Mouse (Mus musculus): Measurements from ENCODE around the gene Selenon. TPM values are rescaled to one million over a fixed set of nuclear protein-coding genes. Genes with fewer than 3 reads are reported as not detected.

Gene Selenon
- polyA plus RNA-seq, 1 experiment from 2014 or later = 2.8 TPM

- DNase-seq (no peak), ATAC-seq (no peak)
- H3K9me3 ChIP-seq (ENCODE audit: low read length) = no peaks in the 10 kb centered on the region; the same call in 1 of the 2 replicates
- WGBS (ENCODE audit: insufficient replicate concordance) = 51% methylated on average over 6 of the region's 6 CpGs
- H3K4me1 ChIP-seq (ENCODE audit: insufficient read depth) = peaks cover 55% of the 10 kb centered on the region
- no peaks in the 10 kb centered on the region for H3K27me3 ChIP-seq (ENCODE audit: insufficient read depth, low read length)
- H3K9ac ChIP-seq (replicated peaks) = no peak overlapping the region
- no peaks in the 10 kb centered on the region for H3K36me3 ChIP-seq (replicated peaks; ENCODE audit: insufficient read depth, low read length)
- H3K27ac ChIP-seq (ENCODE audit: low read depth) = no peak overlapping the region
- H3K4me3 ChIP-seq (ENCODE audit: low read depth, low read length) = no peak overlapping the region
- TF ChIP-seq CTCF (IDR thresholded peaks at IDR 0.05; ENCODE audit: low read depth) = no peak
- no peak for TF ChIP-seq EP300 (IDR thresholded peaks at IDR 0.05; ENCODE audit: low read depth)
- H3K4me2 ChIP-seq (ENCODE audit: low read depth, low read length) = no peak overlapping the region
Observed at GRCm38 (mm10) chr4:134491716-134492115, 60.2 kb downstream of the Selenon start.

GRCm38 (mm10) chr4:134489986-134490665, 61.8 kb downstream of the Selenon start:
- Histone ChIP-seq H3K27ac (ENCODE audit: low read depth) (peak overlapping the region; percentile 80), H3K9me3 (ENCODE audit: low read length) (no peaks in the 10 kb centered on the region; the same call in 1 of the 2 replicates), H3K4me3 (ENCODE audit: low read depth, low read length) (no peak overlapping the region), H3K36me3 (replicated peaks; ENCODE audit: insufficient read depth, low read length) (no peaks in the 10 kb centered on the region), H3K9ac (replicated peaks) (no peak overlapping the region), H3K4me1 (ENCODE audit: insufficient read depth) (peaks cover 39% of the 10 kb centered on the region), H3K4me2 (ENCODE audit: low read depth, low read length) (0 out of 2 replicates have a peak overlapping the region, but pooled peaks have one; percentile 38), H3K27me3 (ENCODE audit: insufficient read depth, low read length) (no peaks in the 10 kb centered on the region)
- peak; percentile 52 for ATAC-seq
- WGBS (ENCODE audit: insufficient replicate concordance) = 54% methylated on average over 11 of the region's 11 CpGs
- DNase-seq = no peak
- TF ChIP-seq EP300 (IDR thresholded peaks at IDR 0.05; ENCODE audit: low read depth) (no peak), CTCF (IDR thresholded peaks at IDR 0.05; ENCODE audit: low read depth) (no peak)

GRCm38 (mm10) chr4:134488211-134488610, 63.8 kb downstream of the Selenon start:
- Histone ChIP-seq H3K9ac (replicated peaks) (no peak overlapping the region; the same call in 1 of the 2 replicates), H3K4me3 (ENCODE audit: low read depth, low read length) (no peak overlapping the region), H3K27ac (ENCODE audit: low read depth) (peak overlapping the region; percentile 55), H3K4me2 (ENCODE audit: low read depth, low read length) (no peak overlapping the region), H3K9me3 (ENCODE audit: low read length) (no peaks in the 10 kb centered on the region; the same call in 1 of the 2 replicates), H3K4me1 (ENCODE audit: insufficient read depth) (peaks cover 28% of the 10 kb centered on the region), H3K27me3 (ENCODE audit: insufficient read depth, low read length) (no peaks in the 10 kb centered on the region), H3K36me3 (replicated peaks; ENCODE audit: insufficient read depth, low read length) (no peaks in the 10 kb centered on the region)
- peak; percentile 47 for ATAC-seq
- WGBS (ENCODE audit: insufficient replicate concordance) = 69% methylated on average over 5 of the region's 5 CpGs
- DNase-seq = no peak
- no peak for TF ChIP-seq EP300 (IDR thresholded peaks at IDR 0.05; ENCODE audit: low read depth)
- no peak for TF ChIP-seq CTCF (IDR thresholded peaks at IDR 0.05; ENCODE audit: low read depth)

Small RNAs within 50 kb of the gene (microRNA-seq; reads per million reads assigned to microRNA genes)
- not detected for gene Mir6403

Other genes starting within 250 kb of the Selenon start
- gene Trim63, start 237.0 kb downstream of the Selenon start, polyA plus RNA-seq (2015; fragmentation: Nextera tagmentation; extraction: Ambion mirVana) = 0.34 and 0.69 TPM in 2 replicates
- not detected in 2 replicates for gene Slc30a2, start 209.0 kb downstream of the Selenon start, polyA plus RNA-seq (2015; fragmentation: Nextera tagmentation; extraction: Ambion mirVana)
- gene Extl1, start 168.3 kb downstream of the Selenon start, polyA plus RNA-seq (2015; fragmentation: Nextera tagmentation; extraction: Ambion mirVana) = 0.20 and 0.33 TPM in 2 replicates
- 13.5 and 14.3 TPM in 2 replicates for gene Pafah2, start 155.8 kb downstream of the Selenon start, polyA plus RNA-seq (2015; fragmentation: Nextera tagmentation; extraction: Ambion mirVana)
- 249 and 258 TPM in 2 replicates for gene Stmn1, start 83.8 kb downstream of the Selenon start, polyA plus RNA-seq (2015; fragmentation: Nextera tagmentation; extraction: Ambion mirVana)
- 12.4 and 17.8 TPM in 2 replicates for gene Paqr7, start 55.5 kb downstream of the Selenon start, polyA plus RNA-seq (2015; fragmentation: Nextera tagmentation; extraction: Ambion mirVana)
- 6.9 and 7.1 TPM in 2 replicates for gene Aunip, start 41.2 kb downstream of the Selenon start, polyA plus RNA-seq (2015; fragmentation: Nextera tagmentation; extraction: Ambion mirVana)
- 56.9 and 60.3 TPM in 2 replicates for gene Mtfr1l, start 16.8 kb downstream of the Selenon start, polyA plus RNA-seq (2015; fragmentation: Nextera tagmentation; extraction: Ambion mirVana)
- 1.5 and 1.7 TPM in 2 replicates for gene Man1c1, start 152.1 kb upstream of the Selenon start, polyA plus RNA-seq (2015; fragmentation: Nextera tagmentation; extraction: Ambion mirVana)
- 14.8 and 15.4 TPM in 2 replicates for gene Ldlrap1, start 215.9 kb upstream of the Selenon start, polyA plus RNA-seq (2015; fragmentation: Nextera tagmentation; extraction: Ambion mirVana)

Measured in liver, postnatal 0 days (tissue).